Mouse (Mus musculus) neutrophil, adult 59 days (primary cell): ENCODE data around the gene Olfr1141. TPM values are rescaled to one million over a fixed set of nuclear protein-coding genes. Genes with fewer than 3 reads are reported as not detected.

ENCODE experiments used
- total RNA-seq, 2 experiments: library from RNA; stranded (reverse); gene quantifications; 1 replicate in 1 of 2; 2 replicates in 1 of 2; pipeline ENCODE4 v1.2.4; 2023

The Olfr1141 gene
- not detected for total RNA-seq

GRCm38 (mm10) chr2:87753891-87754290 is at the start of gene Olfr1141:
Gene Olfr1141 (minus strand): TSS chr2:87753991.

GRCm38 (mm10) chr2:87800292-87800691 is 46.5 kb upstream of the Olfr1141 start, which contains the start of gene Olfr1143:
Gene Olfr1143 (plus strand): TSS chr2:87800592.

GRCm38 (mm10) chr2:87779183-87779582 is 25.4 kb upstream of the Olfr1141 start, which contains the start of gene Olfr152:
Gene Olfr152 (plus strand): TSS chr2:87779483.

GRCm38 (mm10) chr2:87743452-87743851 is 10.3 kb downstream of the Olfr1141 start, which contains the start of gene Olfr1140:
Gene Olfr1140 (plus strand): TSS chr2:87743752.

GRCm38 (mm10) chr2:87739878-87740277 is 13.9 kb downstream of the Olfr1141 start, which contains the start of gene Olfr1138:
Gene Olfr1138 (minus strand): TSS chr2:87739978.

GRCm38 (mm10) chr2:87713079-87713478 is 40.7 kb downstream of the Olfr1141 start, which contains the start of gene Olfr1137:
Gene Olfr1137 (minus strand): TSS chr2:87713179.

Other genes starting within 250 kb of the Olfr1141 start
- gene Pramel6, start 247.4 kb downstream of the Olfr1141 start, total RNA-seq, result not detected
- gene Olfr153, start 222.2 kb downstream of the Olfr1141 start, total RNA-seq, result not detected
- not detected for gene Olfr1128, start 208.4 kb downstream of the Olfr1141 start, total RNA-seq
- not detected for gene Olfr1129, start 180.1 kb downstream of the Olfr1141 start, total RNA-seq
- gene Olfr1130, start 147.8 kb downstream of the Olfr1141 start, total RNA-seq, result not detected
- gene Olfr1131, start 126.9 kb downstream of the Olfr1141 start, total RNA-seq, result not detected
- not detected for gene Olfr1132, start 116.5 kb downstream of the Olfr1141 start, total RNA-seq
- gene Olfr1133, start 106.6 kb downstream of the Olfr1141 start, total RNA-seq, result not detected
- gene Olfr1134, start 95.5 kb downstream of the Olfr1141 start, total RNA-seq, result not detected
- not detected for gene Olfr1135, start 80.3 kb downstream of the Olfr1141 start, total RNA-seq
- gene Olfr1136, start 60.0 kb downstream of the Olfr1141 start, total RNA-seq, result not detected
- gene Olfr1137, start 40.8 kb downstream of the Olfr1141 start, total RNA-seq, result not detected
- not detected for gene Olfr1138, start 14.0 kb downstream of the Olfr1141 start, total RNA-seq
- not detected for gene Olfr1140, start 10.2 kb downstream of the Olfr1141 start, total RNA-seq
- not detected for gene Olfr152, start 25.5 kb upstream of the Olfr1141 start, total RNA-seq
- not detected for gene Olfr1143, start 46.6 kb upstream of the Olfr1141 start, total RNA-seq
- not detected for gene Olfr1145, start 55.8 kb upstream of the Olfr1141 start, total RNA-seq
- gene Olfr1148, start 76.5 kb upstream of the Olfr1141 start, total RNA-seq, result not detected
- gene Olfr1150-ps1, start 90.0 kb upstream of the Olfr1141 start, total RNA-seq, result not detected
- gene Olfr1151, start 101.9 kb upstream of the Olfr1141 start, total RNA-seq, result not detected
- gene Olfr1152, start 112.5 kb upstream of the Olfr1141 start, total RNA-seq, result not detected
- not detected for gene Olfr1153, start 141.0 kb upstream of the Olfr1141 start, total RNA-seq
- gene Olfr1154, start 151.2 kb upstream of the Olfr1141 start, total RNA-seq, result not detected
- not detected for gene Olfr1155, start 191.1 kb upstream of the Olfr1141 start, total RNA-seq
- gene Olfr1156, start 199.1 kb upstream of the Olfr1141 start, total RNA-seq, result not detected
- gene Olfr1157, start 214.3 kb upstream of the Olfr1141 start, total RNA-seq, result not detected
- gene Olfr74, start 220.7 kb upstream of the Olfr1141 start, total RNA-seq, result not detected
- gene Olfr1158, start 236.1 kb upstream of the Olfr1141 start, total RNA-seq, result not detected